Mouse (Mus musculus): ENCODE results near the gene Iqcc. TPM values are rescaled to one million over a fixed set of nuclear protein-coding genes. Genes with fewer than 3 reads are reported as not detected.

Iqcc gene
- polyA plus RNA-seq, 1 experiment from 2014 or later: 34.8 TPM

- H3K4me3 ChIP-seq: no peak overlapping the region
- DNase-seq (ENCODE audit: extremely low spot score, low spot score): no peak
- H3K4me1 ChIP-seq: peaks cover under 1% of the 10 kb centered on the region; the same call in 1 of the 2 replicates
- H3K27ac ChIP-seq: no peak overlapping the region
- H3K36me3 ChIP-seq (replicated peaks): no peaks in the 10 kb centered on the region
- H3K9me3 ChIP-seq: no peaks in the 10 kb centered on the region
- H3K27me3 ChIP-seq (ENCODE audit: poor library complexity, severe bottlenecking): no peaks in the 10 kb centered on the region
- 93% methylated on average over 6 of the region's 6 CpGs for WGBS
These were observed 48.9 kb downstream of the Iqcc start for GRCm38 (mm10) chr4:129570028-129570427.

- no peak for DNase-seq (ENCODE audit: extremely low spot score, low spot score)
- Histone ChIP-seq H3K27me3 (ENCODE audit: poor library complexity, severe bottlenecking) (no peaks in the 10 kb centered on the region), H3K9me3 (no peaks in the 10 kb centered on the region), H3K36me3 (replicated peaks) (no peaks in the 10 kb centered on the region), H3K4me1 (peaks cover 5% of the 10 kb centered on the region; the same call in 1 of the 2 replicates), H3K4me3 (no peak overlapping the region), H3K27ac (no peak overlapping the region)
- WGBS: 91% methylated on average over 7 of the region's 7 CpGs
These were observed 50.5 kb downstream of the Iqcc start for GRCm38 (mm10) chr4:129568366-129568765.

GRCm38 (mm10) chr4:129565139-129565538 lies 53.8 kb downstream of the Iqcc start:
- WGBS: 85% methylated on average over 6 of the region's 6 CpGs
- Histone ChIP-seq H3K27ac (no peak overlapping the region), H3K9me3 (no peaks in the 10 kb centered on the region), H3K36me3 (replicated peaks) (no peaks in the 10 kb centered on the region), H3K27me3 (ENCODE audit: poor library complexity, severe bottlenecking) (no peaks in the 10 kb centered on the region), H3K4me1 (peaks cover 7% of the 10 kb centered on the region; the same call in 1 of the 2 replicates), H3K4me3 (no peak overlapping the region)
- DNase-seq (ENCODE audit: extremely low spot score, low spot score): no peak

Other genes with a start within 250 kb of the Iqcc start
- 5.8 and 6.0 TPM in 2 replicates for gene Zbtb8a, start 241.0 kb downstream of the Iqcc start, polyA plus RNA-seq (2016; fragmentation: Nextera tagmentation; extraction: Ambion mirVana)
- 1.4 and 2.2 TPM in 2 replicates for gene Zbtb8b, start 178.2 kb downstream of the Iqcc start, polyA plus RNA-seq (2016; fragmentation: Nextera tagmentation; extraction: Ambion mirVana)
- 18.0 and 19.5 TPM in 2 replicates for gene Bsdc1, start 157.5 kb downstream of the Iqcc start, polyA plus RNA-seq (2016; fragmentation: Nextera tagmentation; extraction: Ambion mirVana)
- gene Tssk3, start 128.1 kb downstream of the Iqcc start, polyA plus RNA-seq (2016; fragmentation: Nextera tagmentation; extraction: Ambion mirVana): not detected in 2 replicates
- not detected in 2 replicates for gene Fam229a, start 127.9 kb downstream of the Iqcc start, polyA plus RNA-seq (2016; fragmentation: Nextera tagmentation; extraction: Ambion mirVana)
- gene Marcksl1, start 105.5 kb downstream of the Iqcc start, polyA plus RNA-seq (2016; fragmentation: Nextera tagmentation; extraction: Ambion mirVana): 1,441 and 1,446 TPM in 2 replicates
- 294 and 319 TPM in 2 replicates for gene Hdac1, start 76.4 kb downstream of the Iqcc start, polyA plus RNA-seq (2016; fragmentation: Nextera tagmentation; extraction: Ambion mirVana)
- 13.9 and 15.7 TPM in 2 replicates for gene Lck, start 45.5 kb downstream of the Iqcc start, polyA plus RNA-seq (2016; fragmentation: Nextera tagmentation; extraction: Ambion mirVana)
- gene Fam167b, start 40.5 kb downstream of the Iqcc start, polyA plus RNA-seq (2016; fragmentation: Nextera tagmentation; extraction: Ambion mirVana): 1.2 TPM in 2 replicates
- gene Eif3i, start 18.5 kb downstream of the Iqcc start, polyA plus RNA-seq (2016; fragmentation: Nextera tagmentation; extraction: Ambion mirVana): 298 and 315 TPM in 2 replicates
- gene Tmem234, start 18.4 kb downstream of the Iqcc start, polyA plus RNA-seq (2016; fragmentation: Nextera tagmentation; extraction: Ambion mirVana): 224 and 227 TPM in 2 replicates
- gene Dcdc2b, start 4.8 kb downstream of the Iqcc start, polyA plus RNA-seq (2016; fragmentation: Nextera tagmentation; extraction: Ambion mirVana): 2.0 and 2.2 TPM in 2 replicates
- 43.9 and 47.1 TPM in 2 replicates for gene Ccdc28b, start 4.8 kb upstream of the Iqcc start, polyA plus RNA-seq (2016; fragmentation: Nextera tagmentation; extraction: Ambion mirVana)
- gene Txlna, start 22.0 kb upstream of the Iqcc start, polyA plus RNA-seq (2016; fragmentation: Nextera tagmentation; extraction: Ambion mirVana): 114 and 118 TPM in 2 replicates
- gene Kpna6, start 53.7 kb upstream of the Iqcc start, polyA plus RNA-seq (2016; fragmentation: Nextera tagmentation; extraction: Ambion mirVana): 14.0 and 15.1 TPM in 2 replicates
- gene Tmem39b, start 77.7 kb upstream of the Iqcc start, polyA plus RNA-seq (2016; fragmentation: Nextera tagmentation; extraction: Ambion mirVana): 15.7 and 20.0 TPM in 2 replicates
- gene Khdrbs1, start 123.2 kb upstream of the Iqcc start, polyA plus RNA-seq (2016; fragmentation: Nextera tagmentation; extraction: Ambion mirVana): 148 and 151 TPM in 2 replicates
- gene Ptp4a2, start 192.1 kb upstream of the Iqcc start, polyA plus RNA-seq (2016; fragmentation: Nextera tagmentation; extraction: Ambion mirVana): 317 and 328 TPM in 2 replicates